Mouse (Mus musculus): Measurements from ENCODE around the gene Lclat1. TPM values are rescaled to one million over a fixed set of nuclear protein-coding genes. Genes with fewer than 3 reads are reported as not detected.

Gene Lclat1
- total and polyA plus RNA-seq, 3 experiments: 6.3 to 9.6 (median 7.0) TPM

DNA sequence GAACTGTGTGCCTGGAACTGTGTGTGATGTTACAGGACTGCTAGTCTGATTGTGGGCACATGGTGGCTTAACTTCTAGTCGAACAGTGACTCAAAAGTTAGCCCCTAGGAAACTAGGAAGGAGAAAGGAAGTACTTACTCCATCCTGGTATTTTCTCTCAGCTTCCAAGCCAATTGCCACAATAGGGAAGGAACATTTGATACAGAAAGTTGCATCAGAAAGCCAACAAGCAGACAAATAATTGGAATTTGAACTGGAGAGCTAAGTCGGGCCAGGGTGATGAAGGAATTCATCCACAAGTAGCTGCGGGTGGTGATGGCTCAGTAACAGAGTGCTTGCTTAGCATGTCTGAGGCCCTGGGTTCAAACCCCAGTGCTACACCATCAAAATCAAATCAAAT, 30.1 kb upstream of the Lclat1 start:
- H3K36me3 ChIP-seq (replicated peaks in 1 of 2; ENCODE audit: control insufficient read depth in 1 of 2, insufficient read depth in 1 of 2, low read length in 1 of 2): no peaks in the 10 kb centered on the region
- peaks cover 8 to 18% of the 10 kb centered on the region in 2 experiments for H3K4me1 ChIP-seq (ENCODE audit: control insufficient read depth in 1 of 2, insufficient read depth in 2 of 2)
- dilution Hi-C loops (cut with MboI; ENCODE audit: extremely low pct_ligation_motif_present, extremely low pct_unique_long_range_greater_than_20kb, low sequenced_read_pairs): no loop called here
- H3K9me3 ChIP-seq (replicated peaks; ENCODE audit: low read length): no peaks in the 10 kb centered on the region
- TF ChIP-seq JUN (IDR thresholded peaks at IDR 0.05; ENCODE audit: insufficient read depth, low read depth, low read length) (no peak), E2F4 (IDR thresholded peaks at IDR 0.05; ENCODE audit: insufficient replicate concordance, low read depth, low read length) (no peak), IRF4 (IDR thresholded peaks at IDR 0.05; ENCODE audit: low read depth, low read length) (no peak)
- H3K79me2 ChIP-seq (replicated peaks; ENCODE audit: control insufficient read depth, extremely low read depth, insufficient read depth, poor library complexity, severe bottlenecking): no peaks in the 10 kb centered on the region
- in situ Hi-C loops (cut with MboI; ENCODE audit: low pct_ligation_motif_present, low pct_unique_long_range_greater_than_20kb, low sequenced_read_pairs): no loop called here
- H3K27me3 ChIP-seq (replicated peaks): no peaks in the 10 kb centered on the region
- DNase-seq (ENCODE audit: extremely low read depth): no peak
- no peak overlapping the region for H3K4me3 ChIP-seq (replicated peaks in 1 of 3; ENCODE audit: low read depth in 2 of 3, low read length in 2 of 3, poor library complexity in 1 of 3)
- no peak overlapping the region for H3K27ac ChIP-seq (ENCODE audit: insufficient read depth, low read depth)
- H3K9ac ChIP-seq (ENCODE audit: insufficient read depth, low read depth): no peak overlapping the region
- no peak overlapping the region for H3K4me2 ChIP-seq (ENCODE audit: insufficient read depth, low read depth, poor library complexity, severe bottlenecking)

DNA sequence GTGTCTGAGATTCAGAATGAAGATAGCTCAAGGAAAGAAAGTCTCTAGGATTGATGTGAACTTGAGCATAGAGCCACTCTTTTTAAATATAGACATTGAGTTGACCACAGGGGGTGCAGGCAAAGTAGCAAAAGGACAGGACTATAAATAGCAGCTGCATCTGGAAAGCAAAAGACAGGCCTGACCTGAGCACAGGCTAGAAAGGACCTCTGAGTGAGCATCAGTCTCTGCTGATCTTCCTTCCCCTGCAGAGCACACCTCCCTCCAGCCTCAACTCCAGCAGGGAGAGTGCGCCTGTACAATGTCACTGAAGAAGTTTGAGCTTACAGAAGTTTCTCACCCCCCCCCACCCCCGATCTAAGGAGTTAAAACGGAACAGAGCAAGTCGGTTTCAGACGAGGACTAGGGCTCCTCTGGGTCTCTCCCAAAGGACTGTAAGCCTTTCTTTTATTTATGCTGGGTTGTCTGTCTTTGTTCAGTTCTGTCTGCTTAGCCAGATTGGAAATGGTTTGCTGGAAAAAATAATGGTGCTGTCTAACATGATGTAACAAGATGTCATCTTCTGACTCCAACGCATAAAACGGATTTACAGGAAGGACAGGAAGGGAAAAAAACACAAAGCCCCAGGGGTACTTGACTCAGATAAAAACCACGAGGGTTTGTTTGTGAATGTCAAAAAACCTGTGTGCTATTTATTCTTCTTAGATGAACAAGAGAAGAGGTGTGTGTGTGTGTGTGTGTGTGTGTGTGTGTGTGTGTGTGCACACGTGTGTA, 26.2 kb upstream of the Lclat1 start:
- Histone ChIP-seq H3K4me2 (ENCODE audit: insufficient read depth, low read depth, poor library complexity, severe bottlenecking) (peak overlapping the region; percentile 81), H3K9ac (ENCODE audit: insufficient read depth, low read depth) (peak overlapping the region; percentile 36; the same call in 1 of the 2 replicates), H3K27me3 (replicated peaks) (no peaks in the 10 kb centered on the region), H3K36me3 (replicated peaks in 1 of 2; ENCODE audit: control insufficient read depth in 1 of 2, insufficient read depth in 1 of 2, low read length in 1 of 2) (no peaks in the 10 kb centered on the region), H3K79me2 (replicated peaks; ENCODE audit: control insufficient read depth, extremely low read depth, insufficient read depth, poor library complexity, severe bottlenecking) (no peaks in the 10 kb centered on the region), H3K4me1 (ENCODE audit: control insufficient read depth in 1 of 2, insufficient read depth in 2 of 2) (peaks cover 8 to 26% of the 10 kb centered on the region in 2 experiments), H3K4me3 (replicated peaks in 1 of 3; ENCODE audit: low read depth in 2 of 3, low read length in 2 of 3, poor library complexity in 1 of 3) (no peak overlapping the region), H3K9me3 (replicated peaks; ENCODE audit: low read length) (no peaks in the 10 kb centered on the region), H3K27ac (ENCODE audit: insufficient read depth, low read depth) (no peak overlapping the region)
- dilution Hi-C loops (cut with MboI; ENCODE audit: extremely low pct_ligation_motif_present, extremely low pct_unique_long_range_greater_than_20kb, low sequenced_read_pairs): no loop called here
- DNase-seq (ENCODE audit: extremely low read depth): no peak
- TF ChIP-seq MEF2A (IDR thresholded peaks at IDR 0.05; ENCODE audit: borderline replicate concordance, low read depth, low read length): peak; percentile 51
- no peak for TF ChIP-seq NELFE (IDR thresholded peaks at IDR 0.05; ENCODE audit: low read depth, low read length)
- no peak for TF ChIP-seq JUN (IDR thresholded peaks at IDR 0.05; ENCODE audit: insufficient read depth, low read depth, low read length)
- TF ChIP-seq TCF12 (IDR thresholded peaks at IDR 0.05; ENCODE audit: low read depth, low read length): peak; percentile 33; the same call in 1 of the 2 replicates
- TF ChIP-seq HCFC1 (IDR thresholded peaks at IDR 0.05; ENCODE audit: low read depth, low read length): no peak
- in situ Hi-C loops (cut with MboI; ENCODE audit: low pct_ligation_motif_present, low pct_unique_long_range_greater_than_20kb, low sequenced_read_pairs): no loop called here

DNA sequence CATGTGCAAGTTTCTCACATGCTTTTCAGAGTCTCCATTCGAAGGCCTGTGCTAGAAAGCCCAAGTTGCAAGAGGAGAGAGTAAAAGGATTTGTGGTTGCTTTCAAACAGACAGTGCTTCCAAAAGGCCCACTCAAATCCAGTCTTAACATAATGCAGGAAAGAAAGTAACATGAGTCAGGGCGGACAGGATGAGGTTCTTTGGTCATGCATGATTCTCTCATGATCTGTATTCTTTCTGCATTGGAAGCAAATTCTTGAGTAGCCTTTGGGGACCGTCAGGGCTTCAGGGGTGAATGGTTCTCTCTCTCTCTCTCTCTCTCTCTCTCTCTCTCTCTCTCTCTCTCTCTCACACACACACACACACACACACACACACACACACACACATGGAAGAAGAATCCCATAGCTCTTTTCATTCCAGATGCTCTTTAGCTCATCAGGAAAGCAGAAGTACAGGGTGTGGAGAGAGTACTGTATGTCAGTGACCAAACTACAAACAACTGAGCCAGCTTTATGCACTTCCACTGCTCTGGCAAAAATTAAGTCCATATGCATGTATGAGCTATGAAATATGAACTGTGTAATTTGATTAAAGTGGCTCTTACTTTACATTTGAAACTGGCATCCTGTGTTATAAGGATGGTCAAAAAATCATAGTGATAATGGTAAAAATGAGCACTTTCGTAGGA, 25.1 kb upstream of the Lclat1 start:
- TF ChIP-seq MAX (IDR thresholded peaks at IDR 0.05; ENCODE audit: low read length) (no peak), ZKSCAN1 (IDR thresholded peaks at IDR 0.05; ENCODE audit: borderline replicate concordance, low read depth, low read length) (no peak), MEF2A (IDR thresholded peaks at IDR 0.05; ENCODE audit: borderline replicate concordance, low read depth, low read length) (no peak), RAD21 (IDR thresholded peaks at IDR 0.05; ENCODE audit: low read depth, low read length) (no peak), ETS1 (conservative IDR thresholded peaks at IDR 0.05; ENCODE audit: low read depth, low read length) (no peak), IRF4 (IDR thresholded peaks at IDR 0.05; ENCODE audit: low read depth, low read length) (no peak), JUND (conservative IDR thresholded peaks at IDR 0.05; ENCODE audit: low read depth, low read length) (no peak), MXI1 (IDR thresholded peaks at IDR 0.05; ENCODE audit: low read depth, low read length) (no peak), USF2 (conservative IDR thresholded peaks at IDR 0.05; ENCODE audit: low read depth, low read length) (no peak), ZC3H11A (IDR thresholded peaks at IDR 0.05; ENCODE audit: low read depth, low read length) (no peak), SMC3 (IDR thresholded peaks at IDR 0.05; ENCODE audit: low read depth, low read length) (no peak), UBTF (IDR thresholded peaks at IDR 0.05; ENCODE audit: low read depth, low read length) (no peak), NELFE (IDR thresholded peaks at IDR 0.05; ENCODE audit: low read depth, low read length) (no peak)
- no peaks in the 10 kb centered on the region for H3K9me3 ChIP-seq (replicated peaks; ENCODE audit: low read length)
- H3K36me3 ChIP-seq (replicated peaks in 1 of 2; ENCODE audit: control insufficient read depth in 1 of 2, insufficient read depth in 1 of 2, low read length in 1 of 2): no peaks in the 10 kb centered on the region
- no peak overlapping the region for H3K4me3 ChIP-seq (replicated peaks in 1 of 3; ENCODE audit: low read depth in 2 of 3, low read length in 2 of 3, poor library complexity in 1 of 3)
- H3K27me3 ChIP-seq (replicated peaks): no peaks in the 10 kb centered on the region
- peaks cover 8 to 26% of the 10 kb centered on the region in 2 experiments for H3K4me1 ChIP-seq (ENCODE audit: control insufficient read depth in 1 of 2, insufficient read depth in 2 of 2)
- no peak overlapping the region for H3K4me2 ChIP-seq (ENCODE audit: insufficient read depth, low read depth, poor library complexity, severe bottlenecking)
- in situ Hi-C loops (cut with MboI; ENCODE audit: low pct_ligation_motif_present, low pct_unique_long_range_greater_than_20kb, low sequenced_read_pairs) (no loop called here), dilution Hi-C loops (cut with MboI; ENCODE audit: extremely low pct_ligation_motif_present, extremely low pct_unique_long_range_greater_than_20kb, low sequenced_read_pairs) (no loop called here)
- no peak overlapping the region for H3K9ac ChIP-seq (ENCODE audit: insufficient read depth, low read depth)
- H3K79me2 ChIP-seq (replicated peaks; ENCODE audit: control insufficient read depth, extremely low read depth, insufficient read depth, poor library complexity, severe bottlenecking): no peaks in the 10 kb centered on the region
- H3K27ac ChIP-seq (ENCODE audit: insufficient read depth, low read depth): no peak overlapping the region
- DNase-seq (ENCODE audit: extremely low read depth): no peak

All from CH12.LX (cell line).